Mouse (Mus musculus) lung, postnatal 0 days (tissue): ENCODE results near the gene Gak.

Source experiments
- CTCF ChIP-seq: IDR thresholded peaks from 2 replicates; pipeline ENCODE4 v1.5.1; 2016; ENCODE audit warnings: antibody characterized with exemption, mild to moderate bottlenecking
- EP300 ChIP-seq: IDR thresholded peaks from 2 replicates; pipeline ENCODE4 v1.6.1; 2016; ENCODE audit warnings: antibody characterized with exemption, mild to moderate bottlenecking, control low read depth

DNA sequence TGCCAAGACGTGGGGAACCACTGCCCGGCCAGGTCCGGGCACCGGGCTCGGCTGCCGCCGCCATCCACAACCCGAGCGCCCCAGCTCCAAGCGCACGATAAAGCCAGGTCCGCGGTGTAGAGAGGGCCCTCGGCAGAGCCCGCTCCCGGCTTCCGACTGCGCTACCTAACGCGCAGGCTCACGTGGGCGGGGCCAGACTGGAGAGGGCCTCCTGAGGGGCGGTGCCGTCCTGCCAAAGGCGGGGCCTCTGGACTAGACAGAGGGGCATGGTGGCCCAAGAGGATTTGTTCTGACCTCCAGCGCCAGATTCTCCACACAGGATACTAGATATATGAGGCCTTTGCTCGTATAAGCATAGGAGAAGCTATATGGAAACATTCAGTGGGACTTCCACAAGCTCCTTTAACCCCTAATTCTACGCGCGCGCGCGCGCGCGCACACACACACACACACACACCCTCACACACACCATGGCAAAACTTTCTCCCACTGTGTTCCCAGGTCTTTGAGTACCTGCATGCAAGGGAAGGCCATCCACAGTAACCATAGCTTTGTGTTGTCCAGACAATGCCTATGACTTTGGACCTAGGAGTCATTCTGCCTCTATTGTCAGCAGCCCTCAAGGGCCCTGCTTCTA lies 31.2 kb upstream of the Gak start:
- no peak for TF ChIP-seq CTCF
- TF ChIP-seq EP300 = no peak
